Mouse (Mus musculus) testis, adult 2 months (tissue): ENCODE measurements around the gene Slc16a11.

Experiments
- CTCF ChIP-seq: fragments of 200-500 bp; IDR thresholded peaks from 2 replicates; pipeline ENCODE4 v1.5.1; 2012; ENCODE audit warnings: low read depth, mild to moderate bottlenecking, inconsistent platforms, low read length, moderate library complexity; ENCODE audit not compliant: control insufficient read depth, insufficient read depth, insufficient replicate concordance
- POLR2A ChIP-seq: fragments of 200-500 bp; IDR thresholded peaks from 2 replicates; pipeline ENCODE4 v1.6.1; 2012; ENCODE audit warnings: low read depth, mild to moderate bottlenecking, inconsistent platforms, low read length, moderate library complexity; ENCODE audit not compliant: control insufficient read depth

- no peak for TF ChIP-seq CTCF
- no peak for TF ChIP-seq POLR2A
Observed at GRCm38 (mm10) chr11:70227661-70228245, 15.2 kb downstream of the Slc16a11 start.
